Mouse (Mus musculus): ENCODE data around the gene Trpv6.

Trpv6 gene

GRCm38 (mm10) chr6:41621241-41621990 is 14.8 kb downstream of the Trpv6 start:
- DNase-seq: no peak

- no peak for DNase-seq
Observed at GRCm38 (mm10) chr6:41620173-41620798, 15.9 kb downstream of the Trpv6 start.

- no peak for DNase-seq
Observed at GRCm38 (mm10) chr6:41607637-41608036, 28.6 kb downstream of the Trpv6 start.

- peak; percentile 58 for DNase-seq
Observed at GRCm38 (mm10) chr6:41606214-41606613, 30.0 kb downstream of the Trpv6 start.

GRCm38 (mm10) chr6:41605794-41606104 is 30.5 kb downstream of the Trpv6 start:
- no peak for DNase-seq

- peak; percentile 91 for DNase-seq
Observed at GRCm38 (mm10) chr6:41605061-41605793, 31.0 kb downstream of the Trpv6 start, which contains the start of gene Ephb6. TSS of gene Ephb6 (plus strand) at chr6:41605482.

- peak; percentile 85 for DNase-seq
Observed at GRCm38 (mm10) chr6:41604401-41605050, 31.7 kb downstream of the Trpv6 start.

- no peak for DNase-seq
Observed at GRCm38 (mm10) chr6:41582189-41582588, 54.0 kb downstream of the Trpv6 start.

GRCm38 (mm10) chr6:41581295-41581694 is 54.9 kb downstream of the Trpv6 start:
- DNase-seq: no peak

GRCm38 (mm10) chr6:41577297-41577696 is 58.9 kb downstream of the Trpv6 start:
- DNase-seq: no peak

GRCm38 (mm10) chr6:41576526-41577097 is 59.6 kb downstream of the Trpv6 start:
- no peak for DNase-seq

All from thymus, postnatal 25 days (tissue).